Mouse (Mus musculus): ENCODE results near the gene Lrrc4.

DNA sequence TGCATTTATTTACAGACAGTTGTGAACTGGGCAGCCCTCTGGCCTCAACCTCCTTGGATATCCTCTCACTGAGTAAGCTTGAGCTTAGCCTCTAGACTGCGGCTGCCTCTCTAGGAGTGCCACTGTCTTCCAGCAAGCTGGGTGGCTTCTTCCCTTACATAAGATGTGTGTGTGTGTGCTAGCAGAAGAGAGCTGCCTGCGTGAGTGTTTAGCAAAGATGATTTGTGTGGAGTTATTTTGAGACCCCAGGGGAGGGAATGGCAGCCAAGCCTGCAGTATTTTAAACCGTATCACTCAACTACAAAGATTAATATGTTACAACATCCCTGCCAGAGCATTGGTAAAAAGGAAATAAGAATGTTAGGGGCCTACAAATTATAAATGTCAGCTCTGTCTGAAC lies 49.9 kb downstream of the Lrrc4 start:
- TF ChIP-seq CTCF (conservative IDR thresholded peaks at IDR 0.05; ENCODE audit: low read length), result no peak
- TF ChIP-seq POU5F1 (IDR thresholded peaks at IDR 0.05; ENCODE audit: borderline replicate concordance, low read length), result no peak
- no peak for TF ChIP-seq NANOG (IDR thresholded peaks at IDR 0.05; ENCODE audit: borderline replicate concordance, low read length)
